Mouse (Mus musculus) lung, embryonic 16.5 days (tissue): ENCODE measurements around the gene Hs3st4. TPM values are rescaled to one million over a fixed set of nuclear protein-coding genes. Genes with fewer than 3 reads are reported as not detected.

ENCODE experiments used
- ATAC-seq: fragments of 200-750 bp; cut with Nextera tagmentation; 2 replicates; pipeline ENCODE4 v1.8.0; 2017; ENCODE audit warnings: low read depth, mild to moderate bottlenecking, moderate library complexity
- H3K27ac ChIP-seq: fragments of 300-500 bp; sonication (generic); 2 replicates; pipeline ENCODE4 v1.5.1; 2014; ENCODE audit warnings: mild to moderate bottlenecking, control low read depth, low read length
- H3K27me3 ChIP-seq: fragments of 300-500 bp; sonication (generic); 2 replicates; pipeline ENCODE4 v1.6.1; 2014; ENCODE audit warnings: low read depth, low read length, mixed read lengths; ENCODE audit not compliant: control insufficient read depth, insufficient read depth
- H3K36me3 ChIP-seq: fragments of 300-500 bp; sonication (generic); 2 replicates; pipeline ENCODE4 v1.6.1; 2014; ENCODE audit warnings: low read length; ENCODE audit not compliant: control insufficient read depth, insufficient read depth
- H3K4me1 ChIP-seq: fragments of 300-500 bp; sonication (generic); replicated peaks from 2 replicates; pipeline ENCODE4 v1.6.1; 2014; ENCODE audit warnings: low read length, mixed read lengths; ENCODE audit not compliant: control insufficient read depth, insufficient read depth
- H3K4me2 ChIP-seq: fragments of 300-500 bp; sonication (generic); 2 replicates; pipeline ENCODE4 v1.6.1; 2014; ENCODE audit warnings: low read depth, low read length, control low read depth
- H3K4me3 ChIP-seq: fragments of 300-500 bp; sonication (generic); 2 replicates; pipeline ENCODE4 v1.5.1; 2014; ENCODE audit warnings: mild to moderate bottlenecking, low read length, control low read depth
- H3K9ac ChIP-seq: fragments of 300-500 bp; sonication (generic); 2 replicates; pipeline ENCODE4 v1.6.1; 2014; ENCODE audit warnings: low read length, control low read depth
- H3K9me3 ChIP-seq: fragments of 300-500 bp; sonication (generic); 2 replicates; pipeline ENCODE4 v1.6.1; 2016; ENCODE audit warnings: low read length; ENCODE audit not compliant: control insufficient read depth
- WGBS: fragments of 180-500 bp; shearing (Covaris S2); extraction: QIAGEN DNeasy Blood & Tissue Kit; methylation state at CpG from one replicate; pipeline ENCODE4 v1.1.7; 2014; 5-methylcytosine and 5-hydroxymethylcytosine counted together
- polyA plus RNA-seq: library from polyadenylated mRNA; unstranded; fragments of >200 nt; fragmentation: Nextera tagmentation; extraction: Ambion mirVana; gene quantifications from 2 replicates; pipeline ENCODE4 v1.2.1, GENCODE M21; 2015

The Hs3st4 gene
- polyA plus RNA-seq, 1 experiment from 2014 or later: 0.05 TPM

GRCm38 (mm10) chr7:124249838-124250237, 267.2 kb downstream of the Hs3st4 start:
- Histone ChIP-seq H3K9ac (no peak overlapping the region), H3K9me3 (no peaks in the 10 kb centered on the region), H3K27me3 (no peaks in the 10 kb centered on the region), H3K27ac (no peak overlapping the region), H3K4me2 (no peak overlapping the region), H3K36me3 (no peaks in the 10 kb centered on the region), H3K4me3 (no peak overlapping the region), H3K4me1 (no peaks in the 10 kb centered on the region)
- WGBS: 61% methylated on average over 3 of the region's 3 CpGs
- no peak for ATAC-seq

- Histone ChIP-seq H3K9me3 (no peaks in the 10 kb centered on the region), H3K4me3 (no peak overlapping the region), H3K27me3 (no peaks in the 10 kb centered on the region), H3K4me2 (no peak overlapping the region), H3K4me1 (no peaks in the 10 kb centered on the region), H3K27ac (no peak overlapping the region), H3K36me3 (no peaks in the 10 kb centered on the region), H3K9ac (no peak overlapping the region)
- no peak for ATAC-seq
- 68% methylated on average over 1 of the region's 1 CpGs for WGBS
Measured at GRCm38 (mm10) chr7:124250566-124250965, 267.9 kb downstream of the Hs3st4 start.

- Histone ChIP-seq H3K36me3 (no peaks in the 10 kb centered on the region), H3K27ac (no peak overlapping the region), H3K4me2 (no peak overlapping the region), H3K4me1 (no peaks in the 10 kb centered on the region), H3K9me3 (no peaks in the 10 kb centered on the region), H3K27me3 (no peaks in the 10 kb centered on the region), H3K4me3 (no peak overlapping the region), H3K9ac (no peak overlapping the region)
- 48% methylated on average over 3 of the region's 3 CpGs for WGBS
- ATAC-seq: 0 out of 2 replicates have a peak, but pooled peaks have one; percentile 36
Measured at GRCm38 (mm10) chr7:124258419-124258818, 275.8 kb downstream of the Hs3st4 start.

GRCm38 (mm10) chr7:124270734-124271133, 288.1 kb downstream of the Hs3st4 start:
- ATAC-seq: no peak
- H3K4me3 ChIP-seq: no peak overlapping the region

GRCm38 (mm10) chr7:124289873-124290272, 307.2 kb downstream of the Hs3st4 start:
- Histone ChIP-seq H3K27ac (no peak overlapping the region), H3K9me3 (no peaks in the 10 kb centered on the region), H3K4me3 (no peak overlapping the region), H3K4me2 (no peak overlapping the region), H3K9ac (no peak overlapping the region), H3K36me3 (no peaks in the 10 kb centered on the region), H3K27me3 (no peaks in the 10 kb centered on the region), H3K4me1 (no peaks in the 10 kb centered on the region)
- 64% methylated on average over 6 of the region's 6 CpGs for WGBS
- ATAC-seq: no peak

More at GRCm38 (mm10) chr7:124270734-124271133, 288.1 kb downstream of the Hs3st4 start:
- Histone ChIP-seq H3K36me3 (no peaks in the 10 kb centered on the region), H3K9me3 (no peaks in the 10 kb centered on the region), H3K27ac (no peak overlapping the region), H3K27me3 (no peaks in the 10 kb centered on the region), H3K4me2 (no peak overlapping the region), H3K4me1 (no peaks in the 10 kb centered on the region), H3K9ac (no peak overlapping the region)

- Histone ChIP-seq H3K27ac (no peak overlapping the region), H3K27me3 (no peaks in the 10 kb centered on the region), H3K4me3 (no peak overlapping the region), H3K9ac (no peak overlapping the region), H3K4me2 (no peak overlapping the region), H3K36me3 (no peaks in the 10 kb centered on the region), H3K4me1 (no peaks in the 10 kb centered on the region), H3K9me3 (no peaks in the 10 kb centered on the region)
- WGBS: 76% methylated on average over 4 of the region's 4 CpGs
- ATAC-seq: no peak
Measured at GRCm38 (mm10) chr7:124319451-124319850, 336.8 kb downstream of the Hs3st4 start.

GRCm38 (mm10) chr7:124335635-124336034, 353.0 kb downstream of the Hs3st4 start:
- Histone ChIP-seq H3K27me3 (no peaks in the 10 kb centered on the region), H3K4me2 (no peak overlapping the region), H3K9ac (no peak overlapping the region), H3K27ac (no peak overlapping the region), H3K4me1 (no peaks in the 10 kb centered on the region), H3K36me3 (no peaks in the 10 kb centered on the region), H3K9me3 (no peaks in the 10 kb centered on the region), H3K4me3 (no peak overlapping the region)
- ATAC-seq: peak; percentile 87
- 62% methylated on average over 1 of the region's 1 CpGs for WGBS

GRCm38 (mm10) chr7:124341510-124341909, 358.8 kb downstream of the Hs3st4 start:
- Histone ChIP-seq H3K4me2 (no peak overlapping the region), H3K4me3 (no peak overlapping the region), H3K27me3 (no peaks in the 10 kb centered on the region), H3K27ac (no peak overlapping the region), H3K9ac (no peak overlapping the region), H3K4me1 (no peaks in the 10 kb centered on the region), H3K9me3 (no peaks in the 10 kb centered on the region), H3K36me3 (no peaks in the 10 kb centered on the region)
- no peak for ATAC-seq
- 75% methylated on average over 3 of the region's 3 CpGs for WGBS

- H3K9ac ChIP-seq: no peak overlapping the region
- H3K4me2 ChIP-seq: peak overlapping the region; percentile 7; the same call in 1 of the 2 replicates
- 21% methylated on average over 13 of the region's 13 CpGs for WGBS
- H3K27me3 ChIP-seq: no peaks in the 10 kb centered on the region
- H3K9me3 ChIP-seq: no peaks in the 10 kb centered on the region; the same call in 1 of the 2 replicates
- H3K27ac ChIP-seq: no peak overlapping the region
- ATAC-seq: peak; percentile 62
- no peaks in the 10 kb centered on the region for H3K4me1 ChIP-seq
- no peaks in the 10 kb centered on the region for H3K36me3 ChIP-seq
- no peak overlapping the region for H3K4me3 ChIP-seq
Measured at GRCm38 (mm10) chr7:124347218-124348017, 364.7 kb downstream of the Hs3st4 start.
